Mouse (Mus musculus): ENCODE measurements around the gene Htr2a. TPM values are rescaled to one million over a fixed set of nuclear protein-coding genes. Genes with fewer than 3 reads are reported as not detected.

Gene Htr2a
- polyA plus RNA-seq (2016; fragmentation: Nextera tagmentation; extraction: Ambion mirVana): 0.04 and 0.06 TPM in 2 replicates

DNA sequence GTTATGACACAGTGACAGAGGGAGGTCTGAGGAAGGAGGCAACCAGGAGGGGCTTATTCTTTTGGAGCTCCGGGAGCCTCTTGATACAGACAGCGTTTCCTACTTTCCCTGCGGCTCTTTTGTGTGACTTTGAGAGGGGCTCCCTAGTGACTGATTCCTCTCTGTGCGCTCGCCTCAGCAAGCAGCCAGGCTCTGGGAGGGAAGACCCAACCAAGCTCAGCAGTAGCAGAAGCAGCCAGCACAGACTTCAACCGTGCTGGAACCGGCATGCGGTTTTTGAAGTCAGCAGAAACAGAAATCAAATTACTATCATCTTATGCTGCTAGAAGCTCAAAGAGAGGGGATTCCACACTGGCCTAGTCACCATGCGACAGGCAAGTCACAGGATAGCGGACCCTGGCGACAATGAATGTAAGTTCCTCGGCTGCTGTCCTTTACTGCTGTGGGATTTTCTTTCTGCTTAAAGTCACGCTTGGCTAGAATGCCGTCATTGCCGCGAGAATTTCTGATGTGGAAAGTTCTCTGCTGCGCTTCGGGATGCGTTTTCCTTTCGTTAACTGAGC lies at the start of gene Htr2a:
Gene Htr2a, plus strand, starts transcription at position 22 of the 563 bp plus-strand sequence.
- WGBS: 2% methylated on average over 20 of the region's 20 CpGs
- peak; percentile 52 for DNase-seq (ENCODE audit: low spot score)
- no peaks in the 10 kb centered on the region for H3K36me3 ChIP-seq
- H3K9me3 ChIP-seq (replicated peaks): no peaks in the 10 kb centered on the region
- no peak within 1 kb of the TSS for H3K27ac ChIP-seq
- peaks cover 40% of the 10 kb centered on the region for H3K27me3 ChIP-seq (ENCODE audit: low read depth, poor library complexity, severe bottlenecking)
- peaks cover 14% of the 10 kb centered on the region for H3K4me1 ChIP-seq
- peak within 1 kb of the TSS; percentile 48 for H3K4me3 ChIP-seq

DNA sequence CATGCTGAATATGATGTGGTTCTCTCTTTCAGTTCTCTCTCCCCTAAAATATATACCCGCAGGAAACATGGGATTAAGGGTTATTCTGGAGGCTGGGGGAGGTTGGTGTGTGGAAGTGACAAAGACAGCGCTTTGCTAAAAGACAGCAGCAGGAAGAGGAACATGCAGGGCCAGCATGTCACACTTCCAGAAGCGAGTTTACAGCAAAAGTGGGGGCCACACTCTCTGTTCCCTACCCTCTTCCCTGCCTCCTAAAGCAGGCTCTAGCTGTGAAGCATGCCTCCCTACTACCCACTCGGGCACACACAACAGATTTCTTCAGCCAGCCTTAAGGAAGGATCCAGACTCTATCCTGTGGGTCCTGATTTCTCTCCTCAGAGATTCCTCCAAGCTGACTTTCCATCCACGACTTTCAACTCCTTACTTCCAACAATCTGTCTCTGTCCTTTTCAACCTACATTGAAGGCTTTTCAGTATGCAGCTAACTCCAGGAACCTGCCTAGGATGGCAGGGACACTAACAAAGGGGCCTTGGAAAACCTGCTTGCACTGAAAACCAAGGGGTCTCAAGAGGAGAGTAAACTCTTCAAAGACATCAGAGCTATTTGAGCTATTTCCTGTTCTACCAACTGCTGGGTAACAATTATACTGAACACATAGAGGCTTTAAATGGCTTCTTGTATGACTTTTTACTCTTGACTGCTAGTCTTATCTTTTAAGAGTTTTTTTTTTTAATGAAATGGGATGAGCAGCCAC lies 39.1 kb upstream of the Htr2a start:
- Histone ChIP-seq H3K27ac (no peak overlapping the region), H3K4me1 (no peaks in the 10 kb centered on the region), H3K27me3 (ENCODE audit: low read depth, poor library complexity, severe bottlenecking) (no peaks in the 10 kb centered on the region), H3K4me3 (no peak overlapping the region), H3K36me3 (no peaks in the 10 kb centered on the region), H3K9me3 (replicated peaks) (no peaks in the 10 kb centered on the region)
- WGBS: 76% methylated on average over 5 of the region's 5 CpGs
- no peak for DNase-seq (ENCODE audit: low spot score)

DNA sequence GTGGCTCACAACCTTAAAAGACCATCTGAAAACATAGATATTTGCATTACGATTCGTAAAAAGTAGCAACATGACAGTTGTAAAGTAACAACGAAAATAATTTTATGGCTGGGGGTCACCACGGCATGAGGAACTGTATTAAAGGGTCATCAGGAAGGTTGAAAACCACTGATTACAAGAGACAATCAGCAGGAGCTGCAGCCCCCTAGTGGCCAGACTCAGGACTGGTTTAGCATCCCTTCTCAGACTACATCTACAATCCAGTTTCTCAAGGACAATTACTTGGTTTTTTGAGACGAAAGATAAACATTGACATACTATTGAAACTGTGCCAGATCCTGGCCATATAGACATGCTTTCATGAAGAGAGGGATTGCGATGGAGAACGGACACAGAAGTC lies 38.1 kb upstream of the Htr2a start:
- Histone ChIP-seq H3K4me1 (no peaks in the 10 kb centered on the region), H3K27me3 (ENCODE audit: low read depth, poor library complexity, severe bottlenecking) (no peaks in the 10 kb centered on the region), H3K4me3 (no peak overlapping the region), H3K27ac (no peak overlapping the region), H3K9me3 (replicated peaks) (no peaks in the 10 kb centered on the region), H3K36me3 (no peaks in the 10 kb centered on the region)
- 61% methylated on average over 7 of the region's 7 CpGs for WGBS
- DNase-seq (ENCODE audit: low spot score): peak; percentile 46

DNA sequence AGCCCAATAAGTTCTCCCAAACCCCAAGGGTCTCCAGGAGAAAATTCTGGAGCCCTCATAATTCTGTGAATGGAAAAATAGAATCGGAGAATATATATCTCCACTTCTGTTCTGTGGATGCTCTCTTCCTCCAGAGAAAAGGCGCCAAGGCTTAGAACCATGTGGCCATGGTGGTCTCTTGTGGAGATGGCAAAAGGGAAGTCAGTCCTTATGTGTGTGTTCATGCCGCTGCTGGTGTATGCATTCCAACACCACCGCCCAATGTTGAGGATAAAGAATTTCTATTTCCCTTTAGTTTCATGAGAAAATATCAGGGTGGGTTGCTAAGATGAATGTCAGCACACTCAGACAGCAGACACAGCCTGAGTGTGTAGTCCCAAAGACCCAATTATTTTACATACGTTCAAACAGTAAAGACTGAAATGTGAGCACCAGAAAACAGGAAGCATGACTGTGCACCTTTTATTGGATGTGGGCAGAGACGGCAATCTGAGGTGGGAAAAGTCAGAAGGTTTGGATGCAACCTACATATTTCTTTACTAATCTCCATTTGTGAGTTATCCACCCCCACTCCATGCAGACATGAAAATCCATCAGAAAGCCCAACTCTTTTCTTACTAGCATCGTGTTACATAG lies 37.4 kb upstream of the Htr2a start:
- H3K27me3 ChIP-seq (ENCODE audit: low read depth, poor library complexity, severe bottlenecking): no peaks in the 10 kb centered on the region

DNA sequence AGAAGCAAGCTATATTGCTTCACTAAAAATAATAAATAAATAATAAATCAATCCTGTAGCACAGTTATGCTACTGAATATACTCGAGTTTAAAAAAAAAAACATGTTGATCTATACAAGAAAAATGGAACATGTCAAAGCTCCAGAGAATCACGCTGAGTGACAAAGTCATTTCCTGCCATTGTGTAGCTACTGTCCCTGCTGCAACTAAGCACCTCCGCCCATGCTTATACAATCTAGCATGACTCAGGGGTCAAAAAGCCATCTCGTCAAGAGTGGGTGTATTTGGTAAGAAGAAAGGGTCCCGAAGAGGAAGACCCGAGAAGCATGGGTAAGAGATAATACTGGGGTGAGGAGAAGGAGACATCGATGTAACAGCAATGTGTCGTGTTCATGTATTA lies 29.3 kb upstream of the Htr2a start:
- Histone ChIP-seq H3K27me3 (ENCODE audit: low read depth, poor library complexity, severe bottlenecking) (no peaks in the 10 kb centered on the region), H3K4me3 (no peak overlapping the region), H3K4me1 (no peaks in the 10 kb centered on the region), H3K27ac (no peak overlapping the region), H3K36me3 (no peaks in the 10 kb centered on the region), H3K9me3 (replicated peaks) (no peaks in the 10 kb centered on the region)
- WGBS: 84% methylated on average over 8 of the region's 8 CpGs
- no peak for DNase-seq (ENCODE audit: low spot score)

More for the DNA sequence above, 37.4 kb upstream of the Htr2a start:
- Histone ChIP-seq H3K4me1 (no peaks in the 10 kb centered on the region), H3K36me3 (no peaks in the 10 kb centered on the region), H3K4me3 (no peak overlapping the region), H3K9me3 (replicated peaks) (no peaks in the 10 kb centered on the region), H3K27ac (no peak overlapping the region)
- DNase-seq (ENCODE audit: low spot score): no peak
- 86% methylated on average over 7 of the region's 7 CpGs for WGBS

DNA sequence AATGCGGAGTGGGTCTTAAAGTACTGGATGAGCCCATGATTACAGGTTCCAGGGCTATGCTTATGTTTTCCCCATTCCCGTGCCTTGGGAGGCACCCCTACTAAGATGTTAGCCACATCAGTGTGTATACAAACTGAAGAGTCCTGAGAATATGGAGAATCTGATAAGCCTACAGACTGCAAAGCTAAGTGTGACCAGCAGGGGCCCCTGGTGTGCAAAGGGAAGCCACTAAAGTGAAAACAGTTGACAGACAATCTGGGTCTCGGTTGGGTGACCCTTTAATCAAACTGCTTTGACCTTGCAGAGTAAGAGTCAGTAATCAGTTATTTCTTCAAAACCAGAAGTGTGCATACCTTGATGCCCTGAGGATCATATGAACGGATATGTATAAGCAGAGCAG lies 21.8 kb upstream of the Htr2a start:
- Histone ChIP-seq H3K27me3 (ENCODE audit: low read depth, poor library complexity, severe bottlenecking) (no peaks in the 10 kb centered on the region), H3K4me3 (no peak overlapping the region), H3K9me3 (replicated peaks) (peaks cover 5% of the 10 kb centered on the region; the same call in 1 of the 2 replicates), H3K4me1 (no peaks in the 10 kb centered on the region), H3K27ac (no peak overlapping the region), H3K36me3 (no peaks in the 10 kb centered on the region)
- no peak for DNase-seq (ENCODE audit: low spot score)
- 66% methylated on average over 4 of the region's 4 CpGs for WGBS

DNA sequence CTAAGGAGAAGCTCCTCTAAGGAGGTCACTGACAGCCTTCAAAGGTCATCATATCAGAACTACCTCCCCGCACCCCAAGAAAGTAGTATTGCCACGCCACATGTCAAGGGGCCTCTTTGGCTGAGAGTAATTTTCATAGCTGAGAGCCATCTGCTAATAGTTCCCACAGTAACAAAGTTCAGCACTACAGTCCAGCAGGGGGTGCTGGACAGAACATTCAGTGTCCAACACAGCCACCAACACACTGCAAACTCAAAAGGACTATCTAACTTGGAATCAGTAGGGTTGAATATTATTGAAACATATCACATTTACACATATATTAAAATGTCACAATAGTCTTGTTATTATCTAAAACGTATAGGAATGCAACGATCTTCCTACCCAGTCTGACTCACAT lies 2.6 kb upstream of the Htr2a start:
- 79% methylated on average over 4 of the region's 4 CpGs for WGBS
- Histone ChIP-seq H3K4me1 (peaks cover 14% of the 10 kb centered on the region), H3K27me3 (ENCODE audit: low read depth, poor library complexity, severe bottlenecking) (peaks cover 38% of the 10 kb centered on the region), H3K4me3 (no peak overlapping the region), H3K27ac (no peak overlapping the region), H3K9me3 (replicated peaks) (no peaks in the 10 kb centered on the region), H3K36me3 (no peaks in the 10 kb centered on the region)
- no peak for DNase-seq (ENCODE audit: low spot score)

DNA sequence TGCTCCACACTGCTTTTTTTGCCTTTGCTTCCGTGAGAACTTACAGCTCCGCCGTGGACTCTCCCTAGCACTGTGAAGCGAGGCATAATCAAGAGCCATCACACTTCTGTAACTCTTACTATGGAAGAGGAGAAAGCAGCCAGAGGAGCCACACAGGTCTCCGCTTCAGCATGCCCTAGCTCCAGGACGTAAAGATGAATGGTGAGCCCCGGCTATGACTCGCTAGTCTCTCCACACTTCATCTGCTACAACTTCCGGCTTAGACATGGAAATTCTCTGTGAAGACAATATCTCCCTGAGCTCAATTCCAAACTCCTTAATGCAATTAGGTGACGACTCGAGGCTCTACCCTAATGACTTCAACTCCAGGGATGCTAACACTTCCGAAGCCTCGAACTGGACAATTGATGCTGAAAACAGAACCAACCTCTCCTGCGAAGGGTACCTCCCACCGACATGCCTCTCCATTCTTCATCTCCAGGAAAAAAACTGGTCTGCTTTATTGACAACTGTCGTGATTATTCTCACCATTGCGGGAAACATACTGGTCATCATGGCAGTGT lies 1.1 kb downstream of the Htr2a start:
- 31% methylated on average over 17 of the region's 17 CpGs for WGBS
- Histone ChIP-seq H3K27me3 (ENCODE audit: low read depth, poor library complexity, severe bottlenecking) (peaks cover 40% of the 10 kb centered on the region), H3K36me3 (no peaks in the 10 kb centered on the region), H3K27ac (no peak overlapping the region), H3K9me3 (replicated peaks) (no peaks in the 10 kb centered on the region), H3K4me3 (peak overlapping the region; percentile 48), H3K4me1 (peaks cover 19% of the 10 kb centered on the region)
- no peak for DNase-seq (ENCODE audit: low spot score)

DNA sequence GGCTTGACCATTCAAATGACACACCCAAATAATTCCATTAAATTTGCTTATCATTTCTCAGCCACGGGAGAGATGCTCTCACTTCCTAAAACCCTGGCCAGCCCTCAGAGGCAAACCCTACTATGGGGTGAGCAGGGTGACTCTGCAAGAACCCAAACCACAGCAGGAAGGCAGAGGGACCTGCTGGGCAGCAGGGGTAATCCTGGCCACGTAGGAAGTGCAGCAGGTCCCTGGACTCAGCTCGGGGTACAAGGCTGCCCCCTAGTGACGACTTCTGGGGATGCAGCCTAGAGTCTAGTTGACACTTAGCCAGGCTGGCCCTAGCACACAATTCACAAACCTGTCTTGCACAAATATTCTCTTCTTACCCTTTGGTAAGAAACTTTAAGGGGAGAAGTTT lies 2.7 kb downstream of the Htr2a start:
- peak; percentile 89 for DNase-seq (ENCODE audit: low spot score)
- Histone ChIP-seq H3K4me3 (no peak overlapping the region), H3K27ac (no peak overlapping the region), H3K27me3 (ENCODE audit: low read depth, poor library complexity, severe bottlenecking) (peaks cover 40% of the 10 kb centered on the region), H3K9me3 (replicated peaks) (no peaks in the 10 kb centered on the region), H3K4me1 (peaks cover 22% of the 10 kb centered on the region), H3K36me3 (no peaks in the 10 kb centered on the region)
- 3% methylated on average over 4 of the region's 4 CpGs for WGBS

DNA sequence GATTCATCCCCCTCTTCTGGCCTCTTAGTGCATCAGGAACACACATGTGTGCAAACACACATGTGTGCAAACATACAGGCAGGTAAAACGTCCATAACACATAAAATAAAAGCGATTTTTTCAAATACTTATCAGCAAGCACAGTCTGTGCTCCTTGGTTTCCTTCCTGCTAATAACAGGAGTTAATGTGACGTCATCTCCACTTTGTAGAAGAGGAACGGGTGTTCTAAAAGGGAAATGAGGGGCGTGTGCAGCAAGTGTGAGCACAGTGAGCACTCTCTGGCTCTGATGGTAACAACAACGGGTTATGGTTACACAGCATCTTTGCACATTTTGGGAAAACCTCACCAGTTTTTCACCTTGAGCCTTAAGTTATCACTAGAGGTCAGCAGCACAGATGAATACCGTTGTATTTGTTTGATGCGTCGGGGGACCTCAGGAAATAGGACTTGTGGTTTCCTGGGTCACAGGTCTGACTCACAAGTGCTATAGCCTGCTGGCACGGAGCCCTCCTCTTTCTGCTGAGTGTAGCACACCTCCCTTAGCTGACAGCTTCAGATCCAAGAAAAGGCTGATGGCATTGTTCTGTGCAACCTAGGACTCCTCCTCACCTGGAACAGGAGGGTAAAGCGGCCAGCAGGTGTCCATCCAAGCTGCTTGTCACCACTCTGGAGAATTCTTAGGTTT lies 5.6 kb downstream of the Htr2a start:
- H3K27ac ChIP-seq: no peak overlapping the region
- no peak for DNase-seq (ENCODE audit: low spot score)
- 77% methylated on average over 11 of the region's 11 CpGs for WGBS

DNA sequence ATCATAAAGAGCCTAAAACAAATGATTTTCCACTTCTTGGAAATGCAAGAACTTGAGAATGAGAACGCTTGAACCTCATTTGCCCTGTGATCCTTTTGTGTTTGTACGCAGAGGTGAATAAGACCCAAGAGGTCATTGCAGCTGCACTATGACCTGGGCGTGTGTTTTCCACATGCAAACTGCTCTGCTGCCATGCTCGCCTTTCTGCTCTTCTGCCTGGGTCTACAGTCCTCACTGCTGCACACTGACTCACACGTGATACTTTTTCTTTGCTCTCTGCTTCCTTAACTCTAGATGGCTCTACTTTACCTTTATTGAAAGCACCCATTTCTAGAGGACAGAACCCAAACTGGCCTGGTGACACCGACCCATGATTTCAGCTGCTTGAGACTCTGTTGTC lies 9.4 kb downstream of the Htr2a start:
- Histone ChIP-seq H3K27ac (no peak overlapping the region), H3K27me3 (ENCODE audit: low read depth, poor library complexity, severe bottlenecking) (no peaks in the 10 kb centered on the region), H3K9me3 (replicated peaks) (no peaks in the 10 kb centered on the region), H3K4me3 (no peak overlapping the region), H3K36me3 (no peaks in the 10 kb centered on the region), H3K4me1 (peaks cover 7% of the 10 kb centered on the region; the same call in 1 of the 2 replicates)
- 87% methylated on average over 6 of the region's 6 CpGs for WGBS
- DNase-seq (ENCODE audit: low spot score): no peak

More for the DNA sequence above, 5.6 kb downstream of the Htr2a start:
- Histone ChIP-seq H3K4me1 (peaks cover 13% of the 10 kb centered on the region; the same call in 1 of the 2 replicates), H3K4me3 (no peak overlapping the region), H3K36me3 (no peaks in the 10 kb centered on the region), H3K27me3 (ENCODE audit: low read depth, poor library complexity, severe bottlenecking) (peaks cover 21% of the 10 kb centered on the region), H3K9me3 (replicated peaks) (no peaks in the 10 kb centered on the region)

DNA sequence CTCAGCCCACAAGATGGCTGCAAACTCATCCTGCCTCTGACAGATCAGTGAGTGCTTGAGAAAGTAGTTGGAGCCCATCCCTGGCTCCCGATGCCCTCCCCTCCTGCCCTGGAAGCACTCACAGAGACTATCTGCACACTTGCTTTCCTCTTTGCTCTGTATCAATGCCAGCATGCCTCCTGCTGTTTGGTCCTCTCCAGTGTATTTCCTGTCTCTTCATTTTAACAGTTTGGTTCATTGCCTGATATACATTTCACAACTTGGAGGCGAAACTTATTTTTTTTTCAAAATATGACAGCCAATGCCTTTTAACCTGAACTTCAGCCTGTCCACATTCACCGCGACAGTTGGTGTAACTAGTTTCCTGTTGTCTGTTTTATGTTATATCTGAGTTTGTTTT lies 11.0 kb downstream of the Htr2a start:
- Histone ChIP-seq H3K27me3 (ENCODE audit: low read depth, poor library complexity, severe bottlenecking) (no peaks in the 10 kb centered on the region), H3K36me3 (no peaks in the 10 kb centered on the region), H3K4me3 (no peak overlapping the region), H3K27ac (no peak overlapping the region), H3K9me3 (replicated peaks) (no peaks in the 10 kb centered on the region), H3K4me1 (peaks cover 4% of the 10 kb centered on the region; the same call in 1 of the 2 replicates)
- 78% methylated on average over 4 of the region's 4 CpGs for WGBS
- DNase-seq (ENCODE audit: low spot score): no peak

All from limb, embryonic 10.5 days (tissue).